21 mouse cellular contexts compared by ENCODE assay signal in the genomic region with DNA sequence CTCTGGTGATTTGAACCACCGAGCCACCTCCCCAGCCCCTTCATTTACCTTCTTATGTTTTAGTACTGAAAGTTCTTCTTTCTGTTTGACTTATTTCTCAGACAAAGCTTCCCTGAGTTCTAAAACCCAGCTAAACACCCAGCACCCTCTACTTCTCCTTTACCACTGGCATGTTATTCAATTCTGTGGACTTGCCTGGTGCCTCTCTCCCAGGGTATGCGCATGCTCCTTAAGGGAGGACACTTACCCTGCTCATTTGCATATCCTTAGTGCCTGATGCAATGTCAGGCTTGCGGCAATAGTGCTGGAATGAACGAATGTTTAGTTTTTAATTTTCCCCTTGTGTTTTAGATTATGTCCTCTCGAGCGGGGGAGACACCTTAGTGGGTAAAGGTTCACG. TPM values are rescaled to one million over a fixed set of nuclear protein-coding genes. Genes with fewer than 3 reads are reported as not detected.
DNase-seq lines count a peak whose midpoint lies in the region; ATAC-seq and TF ChIP-seq lines count a peak whose summit lies in the region.
"Had no signal": no experiment of that assay in that cellular context is flagged by ENCODE, and none has a peak within 500 bp of the region (broad histone marks: within the 10 kb centered on the region; RNA-seq: fewer than 3 reads in every experiment).

No protein-coding gene starts in this region.

- WGBS in hindbrain, postnatal 0 days = 75% methylated on average over 7 of the region's 7 CpGs

- no peaks in the 10 kb centered on the region for H3K9me3 ChIP-seq in ES-Bruce4 (replicated peaks; ENCODE audit: control insufficient read depth, insufficient read depth, low read length, poor library complexity, severe bottlenecking)
- H3K9me3 ChIP-seq in hindbrain, postnatal 0 days (ENCODE audit: low read length) = no peaks in the 10 kb centered on the region
- H3K9me3 ChIP-seq: embryonic facial prominence, embryonic 15.5 days; heart, embryonic 13.5 days; hindbrain, embryonic 13.5 days; limb, embryonic 13.5 days; liver, embryonic 15.5 days; stomach, embryonic 15.5 days had no signal

- no peak for TF ChIP-seq CTCF in ES-Bruce4 (IDR thresholded peaks at IDR 0.05; ENCODE audit: low read depth, low read length)
- no peak for TF ChIP-seq CTCF in hindbrain, postnatal 0 days (IDR thresholded peaks at IDR 0.05; ENCODE audit: low read depth)

- DNase-seq in lung, adult 18-20 months = peak; percentile 12 to 26
- DNase-seq in lung, postnatal 14 days = no peak
- DNase-seq in hindbrain, postnatal 0 days (ENCODE audit: low spot score) = no peak
- DNase-seq in right cerebral cortex, postnatal 4 days = no peak
- no peak for DNase-seq in T-cell, adult 2 months (ENCODE audit: low spot score)
- DNase-seq: adrenal gland, adult 8-10 months; cerebellum, adult 11-12 months; cerebellum, postnatal 25 days; forebrain, postnatal 0 days; kidney, adult 8-10 months; midbrain, embryonic 14.5 days; right cerebral cortex, postnatal 25 days; thymus, adult 18-20 months had no signal

- no peak overlapping the region; the same call in 1 of the 2 replicates for H3K9ac ChIP-seq in ES-Bruce4 (ENCODE audit: low read depth, poor library complexity, severe bottlenecking)
- no peak overlapping the region for H3K9ac ChIP-seq in hindbrain, postnatal 0 days (replicated peaks; ENCODE audit: low read length)
- H3K9ac ChIP-seq: embryonic facial prominence, embryonic 15.5 days; forebrain, postnatal 0 days; heart, embryonic 13.5 days; hindbrain, embryonic 13.5 days; limb, embryonic 13.5 days; liver, embryonic 15.5 days; stomach, embryonic 15.5 days had no signal

- H3K27ac ChIP-seq in ES-Bruce4 (ENCODE audit: insufficient read depth, low read length) = peak overlapping the region; percentile 24
- peak overlapping the region; percentile 41; the same call in 1 of the 2 replicates for H3K27ac ChIP-seq in brown adipose tissue, adult 24 weeks (replicated peaks; ENCODE audit: low read depth, low read length)
- H3K27ac ChIP-seq in hindbrain, postnatal 0 days = no peak overlapping the region
- H3K27ac ChIP-seq: embryonic facial prominence, embryonic 15.5 days; heart, embryonic 13.5 days; hindbrain, embryonic 13.5 days; limb, embryonic 13.5 days; liver, embryonic 15.5 days; stomach, embryonic 15.5 days had no signal

- no peak overlapping the region for H3K4me3 ChIP-seq in ES-Bruce4 (ENCODE audit: low read depth, low read length)
- H3K4me3 ChIP-seq in brown adipose tissue, adult 24 weeks (ENCODE audit: insufficient read depth, low read depth, low read length) = no peak overlapping the region
- no peak overlapping the region for H3K4me3 ChIP-seq in hindbrain, postnatal 0 days (ENCODE audit: low read length)
- H3K4me3 ChIP-seq: embryonic facial prominence, embryonic 15.5 days; heart, embryonic 13.5 days; hindbrain, embryonic 13.5 days; limb, embryonic 13.5 days; liver, embryonic 15.5 days; stomach, embryonic 15.5 days had no signal

- TF ChIP-seq EP300 in ES-Bruce4 (IDR thresholded peaks at IDR 0.05; ENCODE audit: insufficient read depth, low read depth, low read length) = no peak

- no peak for TF ChIP-seq POLR2A in ES-Bruce4 (IDR thresholded peaks at IDR 0.05; ENCODE audit: insufficient read depth, low read length)

- H3K4me1 ChIP-seq in ES-Bruce4 (ENCODE audit: control insufficient read depth, insufficient read depth, low read length) = no peaks in the 10 kb centered on the region
- no peaks in the 10 kb centered on the region for H3K4me1 ChIP-seq in brown adipose tissue, adult 24 weeks (ENCODE audit: control insufficient read depth, insufficient read depth, insufficient read length, low read length)
- H3K4me1 ChIP-seq in hindbrain, postnatal 0 days (ENCODE audit: insufficient read depth, low read length) = no peaks in the 10 kb centered on the region
- H3K4me1 ChIP-seq: embryonic facial prominence, embryonic 15.5 days; heart, embryonic 13.5 days; hindbrain, embryonic 13.5 days; limb, embryonic 13.5 days; liver, embryonic 15.5 days; stomach, embryonic 15.5 days had no signal

- no peak for ATAC-seq in hindbrain, postnatal 0 days
- ATAC-seq: forebrain, postnatal 0 days had no signal

- no peaks in the 10 kb centered on the region for H3K27me3 ChIP-seq in ES-Bruce4 (ENCODE audit: control insufficient read depth, insufficient read depth, low read length, poor library complexity, severe bottlenecking)
- H3K27me3 ChIP-seq in hindbrain, postnatal 0 days (ENCODE audit: insufficient read depth, low read length) = no peaks in the 10 kb centered on the region
- H3K27me3 ChIP-seq: embryonic facial prominence, embryonic 15.5 days; heart, embryonic 13.5 days; hindbrain, embryonic 13.5 days; limb, embryonic 13.5 days; liver, embryonic 15.5 days; stomach, embryonic 15.5 days had no signal

- H3K36me3 ChIP-seq in ES-Bruce4 (ENCODE audit: control insufficient read depth, insufficient read depth, low read length, poor library complexity, severe bottlenecking) = no peaks in the 10 kb centered on the region
- no peaks in the 10 kb centered on the region for H3K36me3 ChIP-seq in hindbrain, postnatal 0 days (ENCODE audit: insufficient read depth, low read length)
- H3K36me3 ChIP-seq: embryonic facial prominence, embryonic 15.5 days; heart, embryonic 13.5 days; hindbrain, embryonic 13.5 days; limb, embryonic 13.5 days; liver, embryonic 15.5 days; stomach, embryonic 15.5 days had no signal

- no peak overlapping the region for H3K4me2 ChIP-seq in hindbrain, postnatal 0 days (ENCODE audit: low read depth, low read length)
- H3K4me2 ChIP-seq: embryonic facial prominence, embryonic 15.5 days; heart, embryonic 13.5 days; hindbrain, embryonic 13.5 days; limb, embryonic 13.5 days; liver, embryonic 15.5 days; stomach, embryonic 15.5 days had no signal

RNA-seq across cellular contexts. Expression of gene Parp14, which starts 16.8 kb away (rescaled TPM):
- polyA plus RNA-seq in ES-Bruce4 (2011; ENCODE audit: insufficient read depth, insufficient read length, low read depth, missing spikeins) = 5.4 and 5.7 TPM in 2 replicates
- 4.6 and 5.4 TPM in 2 replicates for polyA plus RNA-seq in brown adipose tissue, adult 24 weeks (2012; ENCODE audit: insufficient read depth, insufficient read length, missing spikeins)
- 0.47 and 1.3 TPM in 2 replicates for total RNA-seq in hindbrain, postnatal 0 days (2014; rRNA removed)
- polyA plus RNA-seq in hindbrain, postnatal 0 days (2015; fragmentation: Nextera tagmentation; extraction: Ambion mirVana) = 0.61 and 0.79 TPM in 2 replicates

RNA-seq across cellular contexts. Expression of gene Parp9, which starts 50.1 kb away (rescaled TPM):
- 22.0 and 22.5 TPM in 2 replicates for polyA plus RNA-seq in ES-Bruce4 (2011; ENCODE audit: insufficient read depth, insufficient read length, low read depth, missing spikeins)
- polyA plus RNA-seq in brown adipose tissue, adult 24 weeks (2012; ENCODE audit: insufficient read depth, insufficient read length, missing spikeins) = 11.6 and 15.7 TPM in 2 replicates
- 2.5 and 3.5 TPM in 2 replicates for total RNA-seq in hindbrain, postnatal 0 days (2014; rRNA removed)
- polyA plus RNA-seq in hindbrain, postnatal 0 days (2015; fragmentation: Nextera tagmentation; extraction: Ambion mirVana) = 3.6 and 3.8 TPM in 2 replicates

RNA-seq across cellular contexts. Expression of gene Dtx3l, which starts 50.8 kb away (rescaled TPM):
- polyA plus RNA-seq in ES-Bruce4 (2011; ENCODE audit: insufficient read depth, insufficient read length, low read depth, missing spikeins) = 11.2 and 12.1 TPM in 2 replicates
- polyA plus RNA-seq in brown adipose tissue, adult 24 weeks (2012; ENCODE audit: insufficient read depth, insufficient read length, missing spikeins) = 6.1 and 6.3 TPM in 2 replicates
- 0.93 and 2.5 TPM in 2 replicates for total RNA-seq in hindbrain, postnatal 0 days (2014; rRNA removed)
- 1.2 and 1.5 TPM in 2 replicates for polyA plus RNA-seq in hindbrain, postnatal 0 days (2015; fragmentation: Nextera tagmentation; extraction: Ambion mirVana)

Comparison
In these comparisons a context has a peak if more than half of its experiments do, and no peak if none do; other contexts are left out.
1. DNase-seq: peak in lung, adult 18-20 months (2 of 2); none in lung, postnatal 14 days (single experiment), hindbrain, postnatal 0 days (single experiment), right cerebral cortex, postnatal 4 days (single experiment) and T-cell, adult 2 months (single experiment).